Mouse (Mus musculus) large intestine, adult 2 months (tissue): ENCODE data around the gene Pik3cg. TPM values are rescaled to one million over a fixed set of nuclear protein-coding genes. Genes with fewer than 3 reads are reported as not detected.
A peak's percentile ranks its signal among the peaks of the same experiment; 100 is the strongest.

ENCODE experiments used
- DNase-seq: peaks from one replicate; pipeline ENCODE4 v3.0.0-alpha.2; 2012; ENCODE audit warnings: low read depth, low spot score
- WGBS: fragments of 180-500 bp; shearing (Covaris S2); methylation state at CpG from one replicate; pipeline ENCODE4 v1.1.7; 2018; 5-methylcytosine and 5-hydroxymethylcytosine counted together
- polyA plus RNA-seq: library from polyadenylated mRNA; depleted of rRNA; stranded (reverse); fragments of >200 nt; gene quantifications from 2 replicates; pipeline ENCODE4 v1.2.3, GENCODE M21; 2012

The Pik3cg gene
- polyA plus RNA-seq, 1 experiment = 2.8 TPM

DNA sequence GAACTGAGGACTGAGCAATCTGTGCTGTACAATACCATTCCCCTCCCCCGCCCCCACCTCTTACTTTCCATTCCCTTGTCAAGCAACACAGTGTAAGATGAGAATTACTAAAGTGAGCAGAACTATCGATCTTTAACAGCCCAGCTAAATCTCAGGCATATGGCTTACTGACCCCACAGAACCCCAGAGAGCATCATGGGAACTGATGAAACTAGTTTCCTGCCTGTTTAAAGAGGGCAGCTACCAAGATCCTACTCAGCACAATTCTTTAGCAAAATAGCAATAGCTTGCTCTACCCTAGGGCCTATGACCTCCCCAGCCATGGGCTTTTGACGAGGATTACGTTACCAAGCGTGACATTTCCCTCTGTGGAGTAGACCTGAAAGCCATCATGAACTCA, 5.9 kb downstream of the Pik3cg start:
- DNase-seq = no peak
- 92% methylated on average over 5 of the region's 5 CpGs for WGBS

DNA sequence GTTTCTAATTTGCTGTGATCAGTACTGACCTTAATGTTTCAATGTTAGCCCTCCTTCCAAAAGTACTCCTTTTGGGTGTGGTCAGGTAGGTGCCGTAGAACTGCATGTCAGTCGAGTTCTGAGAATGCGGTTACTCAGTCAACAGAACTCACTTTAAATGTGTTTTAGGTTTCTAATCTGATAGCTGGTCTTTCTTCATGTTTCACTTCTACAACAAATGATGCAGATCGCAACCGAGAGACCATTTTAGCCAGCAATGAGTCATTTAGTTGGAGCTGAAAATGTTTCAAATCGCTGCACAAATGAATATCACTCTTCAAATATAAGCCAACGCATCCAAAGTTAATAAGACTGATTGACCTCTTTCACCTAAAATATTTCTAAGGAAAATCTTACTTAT, 6.5 kb downstream of the Pik3cg start:
- DNase-seq = no peak
- WGBS = 86% methylated on average over 7 of the region's 7 CpGs

DNA sequence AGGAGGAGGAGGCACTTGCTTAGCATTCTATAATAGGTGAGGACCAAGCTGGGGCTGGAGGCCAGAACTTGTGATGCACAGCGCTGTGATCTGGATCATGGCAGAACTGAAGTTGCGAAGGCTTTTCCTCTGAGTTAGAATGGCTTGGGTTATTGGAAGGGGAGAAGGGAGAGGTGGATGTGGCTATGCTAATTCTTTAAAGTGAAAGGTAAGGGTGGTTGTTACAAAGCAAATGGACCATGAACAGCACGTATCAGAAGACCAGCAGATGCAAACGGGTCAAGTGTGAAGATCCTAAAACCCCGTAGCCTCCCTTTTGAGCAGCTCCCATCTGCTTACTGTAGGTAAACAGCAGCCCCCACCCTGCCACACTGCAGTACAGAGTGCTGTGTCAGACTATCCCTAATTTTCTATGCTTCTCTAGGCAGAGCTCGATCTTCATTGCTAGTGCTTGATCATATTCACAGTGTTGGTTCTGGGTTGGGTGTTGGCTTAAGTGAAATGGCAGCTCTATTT, 7.3 kb downstream of the Pik3cg start:
- 79% methylated on average over 6 of the region's 6 CpGs for WGBS
- DNase-seq = no peak

DNA sequence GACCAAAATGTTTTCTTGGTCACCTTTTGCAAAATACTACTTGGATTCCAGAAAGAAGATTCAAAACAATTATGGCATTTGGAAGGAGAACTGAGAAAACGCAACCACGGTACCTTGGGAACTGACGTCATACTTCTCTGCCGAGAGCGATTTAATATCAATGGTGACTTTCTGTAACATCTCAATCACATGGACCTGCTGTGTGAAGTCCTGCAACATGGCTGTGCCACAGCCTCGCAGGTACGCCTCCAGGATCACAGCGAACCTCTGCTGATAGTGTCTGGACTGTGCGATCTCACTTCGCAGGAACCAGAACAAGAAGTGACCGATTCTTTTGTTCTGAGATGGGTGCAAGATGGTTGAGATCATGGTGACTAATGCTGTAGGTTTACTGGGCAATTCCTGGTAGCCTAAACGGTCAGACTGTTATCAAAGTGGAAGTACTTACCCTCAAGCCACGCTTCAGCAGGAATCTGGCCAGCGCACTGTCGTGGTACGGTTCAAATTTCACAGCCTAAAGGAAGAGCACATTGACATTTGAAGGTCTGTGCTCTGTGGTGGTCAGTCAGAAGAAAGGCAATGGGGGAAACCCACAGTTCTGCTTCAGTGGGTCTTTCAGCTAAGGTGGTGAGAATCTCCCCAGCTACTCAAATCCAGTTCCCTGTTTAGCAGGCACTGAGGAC, 7.9 kb downstream of the Pik3cg start:
- DNase-seq = no peak
- WGBS = 84% methylated on average over 16 of the region's 16 CpGs

DNA sequence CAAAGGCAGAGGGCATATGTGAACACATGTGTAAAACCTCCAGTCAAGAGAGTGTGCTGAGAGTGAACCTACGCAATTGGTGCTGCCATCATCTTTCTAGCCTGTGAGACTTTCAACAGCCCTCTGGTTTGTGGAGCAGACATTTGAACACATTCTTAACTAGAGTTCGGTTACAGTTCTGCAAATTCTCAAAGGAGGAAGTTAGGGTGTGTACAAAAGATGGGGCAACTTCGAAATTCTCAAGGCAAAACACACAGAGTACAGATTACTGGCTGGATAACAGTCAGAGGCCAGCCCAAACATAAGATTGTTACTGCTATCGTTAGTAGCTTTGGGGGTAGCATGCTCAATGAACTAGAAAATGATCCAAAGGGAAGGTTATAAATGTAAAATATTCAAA, 9.0 kb downstream of the Pik3cg start:
- WGBS = 54% methylated on average over 4 of the region's 4 CpGs
- no peak for DNase-seq

DNA sequence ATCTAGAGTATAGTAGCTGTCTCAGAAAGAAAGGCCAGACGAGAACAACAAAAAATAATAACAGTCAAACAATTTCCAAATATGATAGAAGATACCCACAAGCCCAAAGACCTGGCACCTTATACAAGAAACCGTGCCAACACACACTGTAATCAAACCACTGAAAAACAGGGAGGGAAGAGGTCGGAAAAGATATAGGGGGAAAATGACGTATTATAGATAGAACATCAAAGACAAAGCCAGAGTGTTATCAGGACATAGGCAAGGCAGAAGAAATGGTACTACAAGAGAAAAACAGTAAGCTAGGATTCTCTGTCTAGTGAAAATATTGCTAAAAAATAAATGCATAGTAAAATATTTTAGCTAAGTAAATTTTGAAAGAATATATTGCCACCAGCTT, 10.4 kb downstream of the Pik3cg start:
- 79% methylated on average over 4 of the region's 4 CpGs for WGBS
- no peak for DNase-seq

DNA sequence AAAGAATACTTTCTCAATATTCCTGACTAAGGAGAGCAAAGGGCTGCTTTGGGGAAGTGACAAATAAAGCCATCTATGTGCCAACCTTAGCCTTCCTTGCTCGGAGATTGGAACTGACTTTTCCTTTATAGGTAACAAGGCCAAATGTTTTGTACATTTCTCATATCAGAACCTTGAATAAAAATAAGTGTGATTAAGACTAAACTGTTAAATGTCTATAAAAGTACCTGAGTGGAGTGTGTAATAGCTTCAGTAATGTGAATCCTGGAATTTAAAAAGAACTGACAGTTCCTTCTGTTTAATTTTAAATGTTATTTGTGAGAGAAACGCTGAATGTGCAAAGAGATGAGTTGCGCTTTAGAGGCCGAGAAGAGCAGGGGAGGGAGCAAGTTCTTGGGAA, 13.5 kb downstream of the Pik3cg start:
- 86% methylated on average over 4 of the region's 4 CpGs for WGBS
- DNase-seq = no peak

DNA sequence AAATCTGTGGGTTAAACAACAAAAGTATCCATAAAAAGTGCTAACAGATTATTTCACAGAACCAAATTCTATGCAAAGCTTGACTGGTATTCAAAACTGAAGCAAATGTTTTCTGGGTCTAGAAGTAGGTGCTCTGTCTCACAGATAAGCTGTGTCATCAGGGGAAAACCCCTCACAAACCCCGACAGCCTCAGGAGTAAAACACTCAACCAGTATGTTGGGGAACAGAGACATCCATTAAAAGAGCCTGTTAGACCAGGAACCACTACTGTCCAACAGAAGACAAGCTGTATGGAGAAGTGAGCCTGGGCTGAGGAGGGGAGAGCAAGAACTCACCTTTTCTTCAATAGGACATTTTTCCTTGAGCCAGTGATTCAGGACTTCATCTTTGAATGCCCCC, 14.1 kb downstream of the Pik3cg start:
- DNase-seq = no peak
- 63% methylated on average over 1 of the region's 1 CpGs for WGBS

DNA sequence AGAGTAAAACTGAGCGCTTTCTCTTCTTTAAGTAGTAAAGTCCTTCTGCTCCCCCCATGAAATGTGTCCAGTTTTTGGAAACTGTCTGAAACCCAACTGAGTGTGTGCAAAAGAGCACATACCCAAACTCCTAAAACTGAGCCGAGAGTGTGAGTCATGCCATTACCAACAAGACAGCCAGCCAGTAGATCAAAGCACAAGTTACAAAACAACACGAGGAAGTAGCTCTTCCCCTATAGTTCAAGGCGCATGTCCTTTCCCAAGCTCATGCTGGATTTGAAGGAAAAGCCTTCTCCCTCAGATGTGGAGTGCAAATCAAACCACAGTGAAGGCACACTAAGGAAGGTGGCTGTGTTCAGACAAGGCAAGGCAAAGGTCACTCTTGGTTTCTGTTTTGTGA, 17.5 kb downstream of the Pik3cg start:
- WGBS = 55% methylated on average over 4 of the region's 4 CpGs
- DNase-seq = no peak

DNA sequence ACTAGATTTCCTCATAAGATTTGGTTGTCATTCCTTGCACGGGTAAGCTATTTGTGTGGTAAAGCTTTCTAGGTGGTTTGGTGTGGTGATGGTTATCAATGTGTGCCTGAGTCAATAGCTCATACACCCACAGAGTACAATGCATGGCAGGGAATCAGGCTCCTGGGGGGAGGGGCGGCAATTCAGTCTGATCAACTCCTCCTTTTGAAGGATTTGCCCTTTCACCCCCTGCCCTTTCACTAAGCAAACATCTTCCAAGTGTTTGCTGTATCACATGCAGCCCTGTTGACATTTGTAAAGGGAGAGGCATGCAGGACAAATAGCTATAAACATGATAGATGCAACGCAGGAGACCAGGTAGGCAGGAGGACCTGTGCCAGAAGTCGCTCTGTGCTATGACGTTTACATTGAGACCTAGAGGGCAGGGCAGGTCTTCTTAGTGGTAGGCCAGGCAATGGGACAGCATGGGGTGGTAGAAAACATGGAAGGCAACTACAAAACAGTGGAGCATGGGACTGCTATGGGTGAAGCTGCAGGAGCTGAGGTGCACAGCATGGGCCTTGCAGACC, 20.7 kb downstream of the Pik3cg start:
- peak; percentile 54 for DNase-seq
- 29% methylated on average over 5 of the region's 5 CpGs for WGBS

DNA sequence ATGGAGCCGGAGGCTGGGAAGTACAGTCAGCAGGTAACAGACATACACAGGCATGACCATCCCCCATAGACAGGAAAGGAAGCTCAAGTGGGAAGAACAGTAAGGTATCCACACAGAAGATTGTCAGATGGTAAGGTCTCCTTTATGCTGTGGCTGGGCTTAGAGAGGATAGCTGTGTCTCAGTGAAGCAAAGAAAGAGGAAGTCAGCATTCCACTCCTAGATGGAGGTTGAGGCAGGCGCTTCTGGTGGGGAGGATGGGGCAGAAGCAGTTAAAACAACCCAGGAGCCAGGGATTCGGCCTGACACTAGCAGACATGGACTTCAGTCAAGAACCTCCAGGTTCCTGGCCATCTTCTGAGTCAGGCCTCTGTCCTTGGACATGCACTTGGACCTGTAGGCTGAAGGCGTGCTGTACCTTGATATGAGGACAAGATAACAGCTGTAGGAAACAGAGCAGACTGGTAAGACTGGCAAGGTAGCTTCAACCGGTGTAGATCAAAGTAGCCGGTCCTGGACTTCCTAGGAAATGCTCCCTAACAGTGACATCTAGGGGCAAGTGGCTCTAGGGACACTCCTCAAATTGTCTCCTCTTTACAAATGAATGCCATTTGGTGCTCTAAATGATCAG, 21.7 kb downstream of the Pik3cg start:
- 73% methylated on average over 6 of the region's 6 CpGs for WGBS
- no peak for DNase-seq

DNA sequence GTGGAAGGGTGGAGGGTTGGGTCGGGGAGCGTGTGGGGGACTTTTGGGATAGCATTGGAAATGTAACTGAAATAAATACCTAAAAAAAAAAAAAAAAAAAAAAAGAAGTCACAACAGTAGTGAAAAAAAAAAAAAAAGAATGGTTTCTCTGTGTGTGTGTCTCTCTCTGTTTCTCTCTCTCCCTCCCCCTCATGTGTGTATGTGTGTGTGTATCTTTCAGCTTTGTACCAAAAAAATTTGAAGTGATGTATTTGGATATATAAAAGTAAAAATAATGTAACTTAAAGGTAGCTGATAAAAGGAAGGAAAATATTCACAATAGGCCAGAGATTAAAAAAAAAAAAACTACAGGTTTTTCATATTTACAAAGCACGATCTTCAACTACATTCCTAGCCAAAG, 23.6 kb downstream of the Pik3cg start:
- 94% methylated on average over 3 of the region's 3 CpGs for WGBS
- DNase-seq = no peak

DNA sequence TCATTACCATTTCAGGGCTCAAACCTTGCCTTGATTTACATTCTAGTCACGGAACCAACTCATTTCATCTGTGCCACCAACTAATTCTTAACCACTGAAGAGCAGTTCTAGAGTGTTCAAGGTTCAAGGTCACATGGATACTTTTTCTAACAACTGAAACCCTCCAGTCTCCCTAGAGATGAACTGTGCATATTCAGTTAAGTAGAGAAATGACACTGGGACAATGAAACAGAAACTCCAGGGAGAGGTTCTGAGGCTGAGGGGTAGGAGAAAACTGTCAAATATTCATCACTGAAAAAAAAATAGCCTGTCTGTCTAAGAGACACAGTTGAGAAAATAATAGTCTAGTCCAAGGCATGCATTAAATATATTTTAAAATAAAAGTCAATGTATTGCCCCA, 24.9 kb downstream of the Pik3cg start:
- no peak for DNase-seq
- WGBS = 85% methylated on average over 1 of the region's 1 CpGs

DNA sequence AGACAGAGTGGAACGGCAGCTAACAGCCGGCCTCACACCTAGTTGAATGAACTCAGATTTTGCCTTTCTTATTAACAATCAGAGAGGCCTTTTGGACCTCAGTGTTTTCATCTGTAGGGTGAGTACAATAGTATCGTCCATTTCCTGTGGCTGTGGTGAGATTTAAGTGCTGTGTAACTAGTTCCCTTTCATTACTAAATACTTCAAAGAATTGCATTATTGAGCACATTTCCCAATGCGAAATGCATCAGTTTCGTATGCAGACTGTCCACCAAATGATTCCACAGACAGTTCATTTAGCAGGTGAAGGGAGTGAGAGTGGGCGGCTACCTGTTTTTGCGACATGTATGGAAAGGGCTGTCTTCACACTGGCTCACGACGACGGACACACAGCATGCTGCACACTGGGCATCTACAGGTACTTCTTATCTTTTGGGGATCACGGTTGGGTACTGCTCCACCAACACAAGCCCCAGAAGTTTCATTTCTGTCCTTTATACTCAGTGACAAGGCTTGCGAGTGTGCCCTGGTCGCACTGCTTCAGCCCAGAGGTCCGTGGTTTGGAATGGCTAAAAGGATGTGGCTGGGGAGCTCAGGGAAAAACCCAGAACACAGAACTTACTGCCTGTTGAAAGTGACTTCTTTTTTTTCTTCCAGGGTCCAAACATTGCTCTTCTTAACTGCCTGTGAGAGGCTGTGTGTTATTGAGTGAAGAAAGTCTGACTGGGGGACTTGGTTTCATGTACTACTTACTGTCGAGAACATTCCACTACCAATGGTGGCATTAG, 25.6 kb downstream of the Pik3cg start:
- 84% methylated on average over 15 of the region's 15 CpGs for WGBS
- no peak for DNase-seq

DNA sequence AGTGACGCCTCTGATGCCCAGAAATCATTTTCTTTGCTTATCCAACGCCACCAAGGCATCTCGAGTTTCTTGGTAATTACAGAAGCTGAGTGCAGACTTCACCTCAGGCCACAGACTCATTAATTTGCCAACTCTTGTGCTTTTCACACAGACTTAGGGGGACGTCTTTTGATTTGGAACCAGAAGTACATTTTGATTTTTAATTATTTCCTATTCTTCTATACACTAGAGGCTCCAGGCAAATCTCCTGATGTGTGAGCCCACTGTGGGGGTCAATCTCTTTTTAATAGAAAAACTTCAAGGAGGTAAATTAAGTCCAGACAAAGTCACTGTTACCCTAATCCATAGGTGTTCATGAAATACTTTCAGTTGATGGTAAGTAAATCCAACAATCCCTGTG, 26.6 kb downstream of the Pik3cg start:
- no peak for DNase-seq
- 76% methylated on average over 4 of the region's 4 CpGs for whole genome bisulfite sequencing

DNA sequence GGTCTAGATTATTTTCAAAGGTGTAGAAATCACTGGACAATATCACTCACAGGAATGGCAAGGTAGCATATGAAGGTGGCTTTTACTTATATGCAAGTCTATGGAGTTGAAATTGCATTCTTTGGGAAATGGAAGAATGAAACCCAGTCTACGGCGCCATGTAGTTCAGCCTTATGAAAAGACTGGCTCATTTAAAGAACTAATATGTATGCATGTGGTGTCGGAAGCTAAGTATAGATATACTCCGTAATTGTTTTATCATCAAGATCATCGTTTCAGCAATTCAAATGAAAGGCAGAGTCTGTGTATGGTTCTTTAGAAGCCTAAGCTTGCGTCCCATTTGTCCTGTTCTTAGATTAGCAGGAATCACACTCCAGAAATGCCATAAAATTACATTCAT, 34.0 kb downstream of the Pik3cg start:
- WGBS = 96% methylated on average over 6 of the region's 6 CpGs
- DNase-seq = no peak

DNA sequence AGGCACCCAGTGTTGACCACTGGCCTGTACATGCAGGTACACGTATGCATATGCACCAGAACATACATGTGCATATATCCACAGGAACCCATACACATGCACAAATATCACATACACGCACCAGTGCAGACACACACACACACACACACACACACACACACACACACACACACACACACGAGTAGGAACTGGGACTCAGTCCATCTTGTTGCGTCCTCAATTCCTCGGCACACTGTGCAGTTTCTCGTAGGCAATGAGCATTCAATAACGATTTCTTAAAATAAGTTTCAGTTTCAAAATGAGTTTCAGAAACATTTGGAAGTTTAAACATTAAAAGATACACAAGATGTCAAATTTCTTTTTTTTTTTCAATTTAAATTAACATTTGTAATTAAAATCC, 35.6 kb downstream of the Pik3cg start:
- WGBS = 77% methylated on average over 7 of the region's 7 CpGs
- DNase-seq = no peak

DNA sequence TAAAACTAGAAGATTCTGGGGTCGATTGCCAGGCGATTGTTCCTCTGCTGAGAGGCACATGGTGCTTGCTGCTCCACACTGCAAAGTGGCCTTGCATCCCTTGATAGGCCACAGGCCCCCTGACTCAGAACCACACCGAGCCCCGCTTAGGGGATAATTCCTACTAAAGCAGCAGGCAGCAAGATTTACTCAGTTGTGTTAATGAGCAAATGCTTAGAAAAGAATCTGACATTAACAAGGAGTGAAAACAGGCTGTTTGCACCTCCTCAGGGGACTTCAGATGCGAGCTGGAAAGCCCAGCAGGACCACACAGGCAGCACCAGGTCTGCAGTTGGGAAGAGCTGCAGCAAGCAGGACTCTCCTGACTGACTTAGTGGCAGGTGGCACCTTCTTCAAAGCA, 39.3 kb downstream of the Pik3cg start:
- no peak for DNase-seq
- WGBS = 38% methylated on average over 5 of the region's 5 CpGs

DNA sequence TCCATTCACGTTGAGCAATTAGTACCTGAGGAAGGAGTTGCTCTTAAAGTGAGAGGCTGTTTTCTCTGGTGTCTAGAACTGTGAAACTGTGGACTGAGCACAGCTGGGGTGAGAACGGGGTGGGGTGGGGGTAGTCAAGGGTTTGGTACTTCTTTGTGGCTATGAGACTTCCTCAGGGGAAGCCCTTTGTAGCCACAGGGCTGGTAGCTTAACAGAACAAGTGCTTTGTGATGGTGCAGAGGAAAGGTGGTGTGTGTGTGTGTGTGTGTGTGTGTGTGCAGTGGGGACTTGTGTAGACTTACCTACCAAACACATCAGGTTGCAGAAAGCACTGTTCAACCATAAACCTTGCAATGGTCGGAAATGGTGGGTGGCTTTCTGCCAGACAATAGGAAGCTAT, 39.7 kb downstream of the Pik3cg start:
- 28% methylated on average over 3 of the region's 3 CpGs for WGBS
- DNase-seq = no peak

DNA sequence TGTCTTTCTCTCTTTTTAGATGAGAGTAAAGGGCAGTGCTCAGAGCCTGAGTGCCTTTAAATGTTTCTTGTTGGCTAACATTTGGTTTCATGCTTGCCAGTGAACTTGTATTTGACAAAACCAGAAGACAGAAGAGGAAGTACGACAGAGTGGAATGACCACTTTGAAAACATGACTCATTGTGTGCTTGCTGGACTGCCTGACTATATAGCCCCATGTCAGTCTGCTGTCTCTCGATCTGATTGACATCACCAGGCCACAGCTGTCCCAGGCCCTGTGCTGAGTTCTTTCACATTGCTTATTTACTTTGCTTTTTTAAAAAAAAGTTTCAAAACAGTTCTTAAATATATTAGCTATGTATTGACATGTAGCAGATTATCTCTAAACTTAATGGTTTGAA, 44.8 kb downstream of the Pik3cg start:
- 23% methylated on average over 2 of the region's 2 CpGs for WGBS
- no peak for DNase-seq

DNA sequence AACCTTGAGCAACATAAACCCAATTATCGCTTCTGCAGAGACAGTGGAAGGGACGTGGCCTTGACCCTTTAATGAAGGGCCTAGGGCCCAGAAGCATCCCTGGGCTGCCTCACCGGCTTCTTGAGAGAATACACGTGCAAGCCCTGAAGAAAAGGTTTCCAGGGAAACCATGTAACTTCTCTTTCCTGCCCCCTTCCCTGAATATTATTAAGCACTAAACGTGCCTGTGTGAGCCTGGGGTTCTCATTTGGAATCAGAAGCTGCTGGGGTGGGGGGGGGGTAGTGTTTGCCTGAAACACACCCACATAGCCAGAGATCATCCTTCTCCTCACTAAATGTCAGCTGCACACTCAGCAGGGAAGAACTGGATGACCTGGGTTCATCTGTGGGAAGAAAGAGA, 49.7 kb downstream of the Pik3cg start:
- WGBS = 57% methylated on average over 5 of the region's 5 CpGs

More for the DNA sequence above, 49.7 kb downstream of the Pik3cg start:
- DNase-seq = no peak
